Mouse (Mus musculus) heart, adult 2 months (tissue): Measurements from ENCODE around the gene Gpr82.

Source experiments
- CTCF ChIP-seq: fragments of 200-600 bp; IDR thresholded peaks from 2 replicates; pipeline ENCODE4 v1.8.1; 2022; ENCODE audit warnings: antibody characterized with exemption, mild to moderate bottlenecking, moderate library complexity
- POLR2A ChIP-seq: fragments of 200-500 bp; IDR thresholded peaks from 2 replicates; pipeline ENCODE4 v1.6.1; 2011; ENCODE audit warnings: mild to moderate bottlenecking, low read depth, low read length, control low read depth; ENCODE audit not compliant: insufficient read depth

DNA sequence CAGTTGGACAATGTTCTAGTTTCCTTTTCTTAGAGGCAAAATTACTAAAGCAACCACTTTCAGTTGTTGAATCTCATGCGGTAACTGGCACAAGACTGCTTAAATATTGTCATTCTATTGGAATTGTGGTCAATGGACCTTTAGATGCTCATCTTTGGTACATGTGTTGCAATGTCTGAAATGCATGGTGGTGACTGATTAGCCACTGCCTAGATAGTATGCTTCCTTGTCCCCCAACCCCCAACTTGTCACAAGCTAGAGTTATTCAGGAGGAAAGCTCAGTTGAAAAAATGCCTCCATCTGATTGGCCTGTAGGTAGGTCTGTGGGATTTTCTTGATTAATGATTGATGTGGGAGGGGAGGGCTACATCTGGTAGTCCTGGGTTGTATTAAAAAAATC, 43.9 kb upstream of the Gpr82 start:
- TF ChIP-seq POLR2A (no peak), CTCF (no peak)
